Mouse (Mus musculus): Measurements from ENCODE around the gene Hoxc12.

Hoxc12 gene

DNA sequence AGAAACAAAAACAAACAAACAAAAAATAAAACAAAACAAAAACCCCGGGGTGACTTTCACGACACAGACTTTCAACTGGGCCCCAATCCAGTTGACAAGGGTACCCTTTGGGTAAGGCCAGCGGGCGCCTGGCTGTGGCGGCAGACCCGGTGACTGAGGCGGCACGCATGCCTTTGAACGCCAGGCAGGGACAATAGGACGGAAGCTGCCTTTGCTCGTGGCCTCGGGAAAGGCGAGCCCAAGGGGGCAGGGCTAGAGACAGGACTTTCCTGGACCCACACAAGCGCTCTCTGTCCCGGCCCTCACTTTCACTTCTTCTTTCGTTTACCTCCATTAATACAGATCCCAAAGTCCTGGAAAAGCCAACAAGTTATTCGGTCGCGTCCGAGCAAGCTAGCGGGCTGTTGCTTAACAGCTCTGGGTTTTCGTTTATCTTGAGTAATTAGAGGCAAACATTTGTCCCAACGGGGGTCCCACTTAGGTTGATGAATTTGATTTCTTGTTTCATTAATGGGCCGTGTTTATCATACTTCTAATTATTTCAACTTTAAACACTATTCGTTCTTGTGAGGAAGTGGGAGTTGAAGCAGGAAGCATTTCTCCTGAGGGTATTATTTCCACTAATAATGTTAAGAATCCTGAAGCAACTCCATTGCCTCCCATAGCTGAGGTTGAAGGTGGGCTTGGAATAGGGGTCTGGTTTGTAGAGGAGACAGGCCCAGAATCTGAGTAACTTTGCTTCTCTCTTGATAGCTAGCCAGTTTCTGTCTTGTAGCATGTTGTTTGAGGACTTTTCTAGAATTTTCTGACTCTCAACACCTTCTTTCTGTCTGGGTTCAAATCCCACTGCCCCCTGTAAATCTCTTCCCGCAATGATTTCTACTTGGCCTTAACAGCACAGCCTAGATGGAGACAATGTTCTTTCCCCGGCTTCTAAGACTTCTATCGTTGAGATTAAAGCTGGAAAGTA lies 27.4 kb downstream of the Hoxc12 start:
- no peak for DNase-seq (ENCODE audit: low spot score in 2 of 2)

DNA sequence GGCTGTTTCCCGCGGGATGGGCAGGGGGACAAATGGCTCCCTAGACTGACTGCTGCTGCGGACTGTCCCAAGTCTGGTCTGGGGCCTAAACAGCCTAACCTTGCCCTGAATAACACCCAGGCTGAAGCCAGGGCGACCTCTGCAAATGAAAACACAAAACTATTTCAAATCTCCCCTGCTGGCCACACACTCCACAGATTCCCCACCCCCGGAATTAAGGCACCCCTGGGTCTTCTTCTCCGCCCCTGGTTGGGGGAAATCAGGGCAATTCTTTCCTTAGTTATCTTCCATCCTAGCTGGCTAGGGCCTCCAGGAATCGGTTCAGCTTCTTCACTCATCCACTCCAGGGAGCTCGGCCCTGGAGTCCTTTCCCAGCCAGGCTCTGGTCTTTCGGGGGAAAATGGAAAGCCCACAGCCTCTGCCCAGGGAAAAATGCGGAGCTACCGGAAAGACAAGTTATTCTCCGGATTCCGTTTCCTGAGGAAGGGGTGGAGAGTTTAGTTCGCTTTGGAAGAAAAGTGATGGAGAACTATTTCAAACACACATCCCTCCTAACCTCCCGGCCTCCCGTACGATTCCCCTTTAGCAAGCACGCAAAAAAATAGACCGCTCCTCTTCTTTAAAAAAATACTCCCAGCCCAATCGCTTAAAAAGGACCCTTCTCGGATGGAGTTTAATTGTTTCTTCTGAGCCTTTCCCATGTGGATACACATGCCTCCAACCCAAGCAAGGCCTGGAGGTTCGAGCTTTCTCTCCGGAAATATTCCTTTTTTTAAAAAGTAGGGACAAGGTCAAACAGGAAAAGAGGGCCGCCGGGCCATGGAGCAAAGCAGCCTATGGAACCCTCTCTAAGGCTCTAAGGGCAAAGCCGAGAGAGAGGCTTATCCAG lies 28.7 kb downstream of the Hoxc12 start:
- no peak for DNase-seq (ENCODE audit: low spot score in 2 of 2)

DNA sequence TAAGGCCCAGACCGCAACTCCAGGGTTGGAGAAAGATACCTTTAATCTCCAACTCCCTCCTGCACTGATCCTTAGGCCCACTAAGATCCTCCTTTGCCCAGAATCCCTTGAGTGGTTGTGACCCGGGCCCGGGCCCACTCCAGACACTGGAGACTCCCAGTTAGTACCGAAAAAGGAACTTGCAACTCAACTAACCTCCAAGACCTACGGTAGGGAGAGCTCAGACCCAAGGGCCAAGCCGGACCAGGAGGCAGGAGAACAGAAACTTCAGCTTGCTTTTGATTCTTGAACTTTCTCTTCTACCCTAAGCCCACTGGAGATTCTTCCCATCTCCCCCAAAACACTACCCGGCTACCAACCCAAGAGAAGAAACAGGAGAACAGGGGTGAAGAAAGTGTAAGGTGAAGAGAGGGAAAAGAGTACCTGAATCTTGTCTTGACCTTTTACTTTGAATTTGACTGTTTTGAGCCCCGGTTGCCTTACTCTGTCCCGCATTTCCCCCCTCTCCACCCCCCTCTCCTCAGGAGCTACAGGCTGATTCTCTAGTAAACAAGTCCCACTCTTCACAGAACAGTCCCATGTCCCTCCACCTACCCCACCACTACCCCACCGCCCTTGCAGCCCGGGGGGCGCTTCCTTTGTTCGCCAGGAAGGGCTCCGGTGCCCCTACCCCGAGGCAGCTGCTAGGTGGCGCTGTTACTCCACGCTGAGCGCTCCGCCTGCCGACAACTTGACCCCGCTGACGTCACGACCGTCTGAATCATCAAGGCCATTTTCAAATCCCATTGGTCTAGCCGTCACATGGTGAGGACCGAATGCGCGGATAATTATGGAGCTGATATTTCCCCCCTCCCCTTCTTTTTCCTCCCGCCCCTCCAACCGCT lies 29.6 kb downstream of the Hoxc12 start:
- peak in 1 of 2 experiments; percentile 71 for DNase-seq (ENCODE audit: low spot score in 2 of 2)

DNA sequence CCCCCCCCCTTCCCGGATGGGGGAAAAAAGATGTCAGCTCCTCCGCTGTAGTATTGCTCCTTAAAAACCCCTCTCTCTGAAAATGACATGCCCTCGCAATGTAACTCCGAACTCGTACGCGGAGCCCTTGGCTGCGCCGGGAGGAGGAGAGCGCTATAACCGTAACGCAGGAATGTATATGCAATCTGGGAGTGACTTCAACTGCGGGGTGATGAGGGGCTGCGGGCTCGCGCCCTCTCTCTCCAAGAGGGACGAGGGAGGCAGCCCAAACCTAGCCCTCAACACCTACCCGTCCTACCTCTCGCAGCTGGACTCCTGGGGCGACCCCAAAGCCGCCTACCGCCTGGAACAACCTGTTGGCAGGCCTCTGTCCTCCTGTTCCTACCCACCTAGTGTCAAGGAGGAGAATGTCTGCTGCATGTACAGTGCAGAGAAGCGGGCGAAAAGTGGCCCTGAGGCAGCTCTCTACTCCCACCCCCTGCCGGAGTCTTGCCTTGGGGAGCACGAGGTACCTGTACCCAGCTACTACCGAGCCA lies 30.3 kb downstream of the Hoxc12 start, which contains the start of gene Hoxc10:
TSS of gene Hoxc10 (plus strand) at position 21 of the 536 bp plus-strand sequence.
- DNase-seq (ENCODE audit: low spot score in 2 of 2) = no peak

DNA sequence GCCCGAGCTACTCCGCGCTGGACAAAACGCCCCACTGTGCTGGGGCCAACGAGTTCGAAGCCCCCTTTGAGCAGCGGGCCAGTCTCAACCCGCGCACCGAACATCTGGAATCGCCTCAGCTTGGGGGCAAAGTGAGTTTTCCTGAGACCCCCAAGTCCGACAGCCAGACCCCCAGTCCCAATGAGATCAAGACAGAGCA lies 30.7 kb downstream of the Hoxc12 start, which contains the start of gene Hoxc5:
TSS of gene Hoxc5 (plus strand) at position 132 of the 199 bp plus-strand sequence.
- no peak for DNase-seq (ENCODE audit: low spot score in 2 of 2)

DNA sequence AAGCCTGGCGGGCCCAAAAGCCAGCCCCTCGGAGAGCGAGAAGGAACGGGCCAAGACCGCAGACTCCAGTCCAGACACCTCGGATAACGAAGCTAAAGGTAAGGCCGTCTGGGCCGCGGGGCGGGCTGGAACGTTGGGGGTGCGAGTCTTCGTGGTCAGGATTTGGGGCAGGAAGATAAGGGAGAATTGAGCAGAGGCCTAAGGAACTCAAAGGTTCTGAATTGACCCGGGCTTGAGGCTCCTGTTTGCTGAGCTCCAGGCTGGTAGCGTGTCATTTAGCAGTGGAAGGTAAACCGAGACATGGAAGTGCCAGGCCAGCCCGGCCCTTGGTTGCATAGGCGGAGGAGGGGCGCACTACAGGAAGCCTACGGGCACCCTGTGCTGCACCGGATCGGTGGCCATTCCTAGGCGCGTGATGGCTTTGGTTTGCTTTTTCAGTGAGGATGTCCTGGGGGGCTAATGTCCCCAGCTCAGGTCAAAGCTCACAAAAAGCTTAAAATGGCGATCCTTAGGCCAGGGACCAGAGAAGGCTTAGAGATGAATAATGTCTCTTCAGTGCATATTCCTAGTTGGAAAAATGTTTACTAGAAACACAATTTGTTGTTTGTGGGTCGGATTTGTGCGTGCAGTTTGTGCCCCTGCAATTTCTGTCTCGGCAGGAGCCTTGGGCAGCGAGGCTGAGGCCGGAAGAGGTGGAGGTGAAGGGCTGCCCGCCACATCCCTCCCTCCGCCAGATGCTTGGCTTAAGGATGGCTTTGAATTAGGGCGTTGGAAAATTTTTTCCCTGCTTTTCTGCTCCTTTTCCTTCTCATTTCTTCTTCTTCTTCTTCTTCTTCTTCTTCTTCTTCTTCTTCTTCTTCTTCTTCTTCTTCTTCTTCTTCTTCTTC lies 31.2 kb downstream of the Hoxc12 start:
- DNase-seq (ENCODE audit: low spot score in 2 of 2) = no peak

DNA sequence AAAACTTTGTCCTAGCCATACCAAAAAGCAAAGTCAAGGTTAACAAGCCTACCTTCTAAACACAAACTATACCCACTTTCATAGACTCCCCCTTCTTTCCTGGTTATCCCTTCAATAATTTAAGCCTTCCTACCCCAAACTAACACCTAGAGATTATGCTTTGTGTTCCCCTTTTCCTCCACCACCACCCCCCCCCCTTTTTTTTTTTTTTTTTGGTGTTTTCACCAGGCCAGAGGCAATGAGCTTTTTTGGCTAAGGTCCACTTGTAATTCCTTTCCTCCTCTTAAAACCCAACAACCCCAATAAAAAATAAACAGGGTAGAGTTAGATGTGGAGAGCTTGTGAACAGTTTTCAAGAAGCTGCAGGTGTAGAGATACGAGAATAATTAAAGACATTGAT lies 32.7 kb downstream of the Hoxc12 start:
- no peak for DNase-seq (ENCODE audit: low spot score in 2 of 2)

DNA sequence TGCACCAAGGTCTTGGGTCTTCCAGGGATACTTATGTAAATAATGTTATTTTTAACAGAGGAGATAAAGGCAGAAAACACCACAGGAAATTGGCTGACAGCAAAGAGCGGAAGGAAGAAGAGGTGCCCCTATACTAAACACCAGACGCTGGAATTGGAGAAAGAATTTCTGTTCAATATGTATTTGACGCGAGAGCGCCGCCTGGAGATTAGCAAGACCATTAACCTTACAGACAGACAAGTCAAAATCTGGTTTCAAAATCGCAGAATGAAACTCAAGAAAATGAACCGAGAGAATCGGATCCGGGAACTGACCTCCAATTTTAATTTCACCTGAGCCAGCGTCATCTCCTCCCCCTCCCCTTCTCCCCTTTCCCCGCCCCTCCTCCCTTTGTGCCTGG lies 34.2 kb downstream of the Hoxc12 start:
- no peak for DNase-seq (ENCODE audit: low spot score in 2 of 2)

DNA sequence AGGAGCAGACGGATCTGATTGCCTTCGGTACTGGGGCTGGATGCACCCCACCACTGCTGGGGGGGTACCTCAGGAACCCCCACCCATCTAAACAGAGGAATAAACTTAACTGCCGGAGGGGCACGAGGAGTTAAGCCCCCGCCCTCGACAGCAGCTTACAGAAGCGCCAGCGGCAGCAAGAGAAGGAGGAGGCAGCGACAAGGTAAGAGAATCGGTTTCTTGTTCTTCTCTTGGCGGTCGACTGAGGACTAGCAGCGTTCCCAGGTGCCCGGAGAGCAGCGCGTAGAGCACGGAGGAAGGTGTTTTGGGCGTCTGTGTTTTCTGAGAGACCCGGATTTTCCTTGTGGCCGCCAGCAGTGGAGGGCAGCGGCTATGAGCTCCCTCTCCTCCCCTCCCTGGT lies 35.7 kb downstream of the Hoxc12 start:
- no peak for DNase-seq (ENCODE audit: low spot score in 2 of 2)

DNA sequence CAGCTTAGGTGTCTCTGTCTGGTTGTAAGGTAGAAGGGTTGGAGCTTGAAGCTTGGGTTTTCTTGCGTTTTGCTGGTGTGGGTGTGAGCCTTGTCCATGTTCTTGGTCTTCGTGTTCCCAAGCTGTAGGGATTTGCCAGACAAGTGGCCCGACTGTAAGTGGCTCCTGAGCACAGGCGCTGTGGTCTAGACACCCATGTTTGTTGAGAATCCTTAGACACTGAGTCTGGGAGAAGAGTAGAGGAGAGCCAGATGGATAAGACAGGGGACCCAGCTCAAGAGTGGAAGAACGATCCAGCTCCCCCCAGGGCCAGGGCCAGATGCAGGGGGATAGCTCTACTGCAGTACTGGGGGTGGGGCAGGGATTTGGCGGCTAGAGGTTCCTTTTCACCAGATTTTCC lies 36.2 kb downstream of the Hoxc12 start:
- no peak for DNase-seq (ENCODE audit: low spot score in 2 of 2)

DNA sequence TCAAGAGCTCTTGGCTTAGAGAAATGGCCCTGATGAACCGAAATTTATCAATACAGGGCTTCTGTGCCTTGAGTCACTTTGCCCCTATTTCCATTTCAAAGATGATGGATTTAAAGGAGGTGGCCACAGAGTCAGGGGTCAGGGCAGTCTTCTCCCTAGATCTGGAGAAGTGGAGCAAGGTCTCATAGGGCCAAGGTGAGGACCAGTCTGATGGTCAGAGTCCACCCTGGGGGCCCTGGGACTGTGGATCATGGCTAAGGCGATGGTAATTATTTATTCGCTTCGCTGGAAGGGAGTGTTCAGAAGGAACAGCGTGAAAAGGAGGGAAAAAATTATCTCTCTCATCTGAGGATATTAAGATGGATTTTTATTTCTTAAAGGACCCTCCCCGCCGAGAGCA lies 38.5 kb downstream of the Hoxc12 start:
- DNase-seq (ENCODE audit: low spot score in 2 of 2) = no peak

DNA sequence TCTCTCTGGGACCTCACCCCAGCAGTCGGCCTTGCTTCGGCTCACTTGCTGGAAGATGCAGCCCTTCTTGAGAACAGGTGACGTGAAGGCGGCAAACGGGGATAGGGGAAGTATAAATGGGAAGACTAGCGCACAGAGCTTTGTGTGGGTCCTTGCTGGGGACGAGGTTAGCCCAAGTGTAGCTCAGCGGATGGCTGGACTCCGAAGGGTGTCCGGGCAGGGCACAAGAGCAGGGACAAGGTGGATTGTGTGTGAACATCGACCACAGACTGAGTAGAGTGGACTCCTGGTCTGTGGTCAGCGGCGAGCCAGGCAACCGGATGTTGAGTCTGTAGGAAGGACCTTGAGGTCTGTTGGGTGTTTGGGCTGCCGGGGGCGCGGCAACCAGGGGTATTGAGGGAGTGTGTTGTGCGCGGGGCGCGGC lies 39.1 kb downstream of the Hoxc12 start:
- no peak for DNase-seq (ENCODE audit: low spot score in 2 of 2)

DNA sequence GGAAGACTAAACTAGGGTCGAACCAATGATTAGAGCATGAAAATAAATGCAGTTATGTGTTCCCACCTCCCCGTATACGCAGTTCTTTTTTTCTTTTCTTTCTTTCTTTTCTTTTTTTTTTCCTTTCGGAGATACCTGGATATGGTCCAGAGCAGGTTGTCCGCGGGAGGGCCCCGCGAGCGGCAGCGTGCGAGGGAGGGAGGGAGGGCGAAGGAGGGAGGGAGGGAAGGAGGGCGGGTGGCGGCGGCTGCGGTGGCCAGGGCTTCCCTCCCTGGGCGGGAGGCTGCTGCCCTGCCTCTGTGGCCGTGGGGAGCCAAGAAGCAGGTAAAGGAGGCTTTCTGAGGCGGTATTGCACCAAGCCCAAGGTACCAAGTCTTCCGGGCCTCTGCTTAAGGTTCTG lies 39.6 kb downstream of the Hoxc12 start, which contains the start of gene Hoxc9:
TSS of gene Hoxc9 (plus strand) at position 269 of the 400 bp plus-strand sequence.
- no peak for DNase-seq (ENCODE audit: low spot score in 2 of 2)

DNA sequence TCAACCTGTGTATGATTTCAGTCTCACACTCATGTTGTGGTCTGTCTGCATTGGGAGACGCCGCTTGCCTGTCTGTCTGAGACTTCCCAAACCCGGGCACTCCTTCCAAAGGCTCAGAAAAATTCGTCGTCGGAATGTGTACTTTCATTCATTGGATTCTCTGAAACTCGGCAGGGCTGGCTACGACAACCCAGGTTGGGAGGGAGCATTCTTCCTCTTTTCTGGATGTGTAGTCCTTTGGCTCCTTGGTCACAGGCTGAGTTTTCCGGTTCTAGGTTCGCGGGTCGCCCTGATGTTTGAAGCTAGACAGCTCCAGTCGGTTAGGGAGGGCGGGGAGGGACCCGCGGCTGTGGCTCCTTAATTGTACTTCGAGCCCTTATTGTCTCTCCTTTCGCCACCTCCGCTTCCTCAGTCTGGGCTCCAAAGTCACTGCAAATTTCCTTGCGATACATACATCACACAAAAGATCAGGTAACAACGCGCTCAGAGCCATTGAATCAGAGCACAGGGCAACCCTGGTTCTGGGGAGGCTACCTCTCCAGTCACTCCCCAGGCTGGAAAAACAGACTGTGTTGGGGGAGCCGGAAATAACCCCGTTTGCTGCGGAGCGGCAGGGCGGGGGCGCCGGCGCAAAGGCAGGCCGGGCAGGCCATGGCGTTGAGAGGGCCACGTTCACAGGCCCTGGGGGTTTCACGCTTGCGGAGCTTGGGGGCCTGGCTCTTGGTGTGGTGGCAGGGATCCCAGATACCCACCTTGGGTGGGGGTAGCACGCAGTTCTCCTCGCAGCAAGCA lies 40.3 kb downstream of the Hoxc12 start:
- no peak for DNase-seq (ENCODE audit: low spot score in 2 of 2)

DNA sequence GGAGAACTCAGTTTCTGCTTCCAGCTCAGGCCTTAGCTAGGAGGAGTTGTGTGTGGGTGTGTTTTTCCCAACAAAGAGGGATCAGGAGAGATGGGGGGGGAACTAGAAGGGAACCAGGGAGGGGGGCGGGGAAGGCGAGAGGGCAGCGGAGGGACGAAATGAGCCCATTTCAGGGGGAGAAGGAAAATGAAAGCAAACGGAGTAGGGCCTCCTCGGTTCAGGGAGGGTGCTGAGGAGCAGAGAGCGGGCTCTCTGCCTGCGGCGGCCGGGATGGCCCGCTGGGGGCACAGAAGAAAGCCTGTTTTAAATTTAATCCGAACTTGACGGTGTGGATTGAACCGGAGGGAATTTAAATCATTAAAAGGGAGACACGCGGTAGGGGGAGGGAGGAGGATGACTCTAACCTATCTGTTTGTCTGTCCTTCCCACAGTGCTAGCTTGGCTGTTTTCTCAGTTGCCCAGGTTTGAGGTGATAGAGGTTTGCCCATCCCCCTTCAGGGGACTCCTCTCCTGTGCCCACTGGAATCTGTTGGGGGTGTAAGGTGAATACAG lies 40.9 kb downstream of the Hoxc12 start:
- DNase-seq (ENCODE audit: low spot score in 2 of 2) = no peak

DNA sequence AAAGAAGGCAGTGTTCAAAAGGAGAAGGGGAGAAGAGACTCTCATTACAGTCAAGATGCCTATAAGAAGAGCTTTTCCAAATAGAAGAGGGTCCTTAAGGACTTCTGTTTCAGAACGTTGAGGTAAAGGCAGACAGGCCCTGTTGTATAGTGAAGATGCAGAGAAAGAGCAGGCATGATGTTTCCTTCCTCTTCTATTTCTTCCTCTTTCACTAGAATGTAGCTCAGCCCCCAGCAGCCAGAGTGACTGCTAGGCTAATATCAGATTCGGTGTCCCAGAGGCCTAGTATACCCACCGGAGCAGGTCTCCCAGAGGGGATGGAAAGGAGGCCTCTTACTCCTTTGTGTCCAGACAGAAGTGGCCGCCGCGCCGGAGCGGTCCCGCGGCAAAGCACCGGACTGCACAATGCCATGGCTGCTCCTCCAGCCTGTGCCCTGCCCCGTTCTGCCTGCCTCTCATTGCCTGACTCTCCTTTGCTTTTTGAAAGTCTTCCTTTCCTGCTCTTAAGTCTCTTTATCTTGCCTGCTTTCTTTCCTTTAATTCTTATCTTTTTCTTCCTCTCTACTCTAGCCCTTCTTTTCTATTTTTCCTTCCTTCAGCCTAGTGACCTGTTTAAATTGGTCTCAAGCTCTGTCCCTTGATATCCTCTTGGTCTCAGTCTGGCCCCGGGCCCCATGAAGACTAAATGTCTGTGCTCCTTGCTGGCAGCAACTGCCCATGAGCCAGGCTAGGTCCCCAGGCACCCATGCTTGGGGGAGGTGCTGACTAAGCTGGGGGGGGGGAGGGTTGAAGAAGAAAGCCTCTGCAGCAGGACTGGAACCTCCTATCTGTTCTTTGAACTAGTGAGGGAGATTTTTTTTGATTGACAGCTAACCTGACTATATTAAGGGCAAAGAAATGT lies 42.3 kb downstream of the Hoxc12 start:
- no peak for DNase-seq (ENCODE audit: low spot score in 2 of 2)

DNA sequence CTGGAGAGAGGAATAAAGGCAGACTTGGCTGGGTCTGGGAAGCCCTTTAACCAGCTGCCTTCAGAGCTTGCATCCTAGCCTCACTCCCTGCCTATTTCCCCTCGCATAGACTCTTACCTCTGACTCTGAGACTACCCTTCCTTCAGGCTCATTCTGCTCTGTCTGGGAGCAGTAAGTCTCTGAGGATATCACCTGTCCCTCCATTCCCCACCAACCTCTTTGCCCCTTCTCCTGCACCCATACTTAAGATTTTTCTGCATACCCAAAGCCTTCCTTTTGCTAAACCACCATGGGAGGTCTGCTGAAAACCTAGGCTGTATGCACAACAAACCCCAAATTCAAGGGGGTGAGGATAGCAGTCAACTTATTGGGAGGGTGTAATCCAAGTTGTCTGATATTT lies 43.4 kb downstream of the Hoxc12 start:
- DNase-seq (ENCODE audit: low spot score in 2 of 2) = no peak

DNA sequence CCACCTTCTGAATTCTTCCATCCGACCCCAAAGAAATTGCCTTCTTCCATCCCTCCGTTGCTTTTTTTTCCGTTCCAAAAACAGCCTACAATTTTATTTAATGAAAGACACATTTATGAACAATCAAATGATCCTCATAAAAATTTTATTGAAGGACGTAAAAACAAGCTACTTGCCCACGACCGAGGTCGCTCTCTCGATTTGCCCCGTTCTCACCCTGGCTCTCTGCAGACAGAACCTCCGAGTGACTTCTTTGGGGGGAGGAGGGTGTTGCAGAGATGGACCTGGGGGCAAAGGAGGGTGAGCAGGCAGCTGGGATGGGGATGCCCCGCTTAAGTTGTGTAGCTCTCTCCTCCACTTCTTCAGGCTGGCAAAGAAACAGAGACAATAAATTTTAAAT lies 43.8 kb downstream of the Hoxc12 start:
- DNase-seq (ENCODE audit: low spot score in 2 of 2) = no peak
